Mouse (Mus musculus): ENCODE data around the gene Rims4. TPM values are rescaled to one million over a fixed set of nuclear protein-coding genes. Genes with fewer than 3 reads are reported as not detected.

Rims4 gene
- polyA plus RNA-seq, 1 experiment from 2014 or later, result 0.79 TPM

- Histone ChIP-seq H3K4me2 (replicated peaks; ENCODE audit: low read depth, low read length) (no peak overlapping the region), H3K4me3 (ENCODE audit: low read length) (no peak overlapping the region), H3K4me1 (ENCODE audit: insufficient read depth, low read length) (no peaks in the 10 kb centered on the region), H3K9me3 (ENCODE audit: low read length) (no peaks in the 10 kb centered on the region), H3K9ac (replicated peaks; ENCODE audit: low read length) (no peak overlapping the region), H3K36me3 (ENCODE audit: insufficient read depth, low read length) (no peaks in the 10 kb centered on the region), H3K27ac (ENCODE audit: low read length) (no peak overlapping the region), H3K27me3 (ENCODE audit: insufficient read depth, low read length) (no peaks in the 10 kb centered on the region)
- 54% methylated on average over 5 of the region's 5 CpGs for WGBS
- no peak for ATAC-seq (ENCODE audit: low FRiP score, low TSS enrichment)
Observed at GRCm38 (mm10) chr2:163813077-163813476, 105.4 kb downstream of the Rims4 start.

Other genes starting within 250 kb of the Rims4 start
- 11.7 and 13.3 TPM in 2 replicates for gene Ada, start 168.4 kb downstream of the Rims4 start, polyA plus RNA-seq (2015; fragmentation: Nextera tagmentation; extraction: Ambion mirVana)
- gene Ccn5, start 97.8 kb downstream of the Rims4 start, polyA plus RNA-seq (2015; fragmentation: Nextera tagmentation; extraction: Ambion mirVana), result 0.23 and 0.39 TPM in 2 replicates
- not detected in 2 replicates for gene Kcnk15, start 65.0 kb downstream of the Rims4 start, polyA plus RNA-seq (2015; fragmentation: Nextera tagmentation; extraction: Ambion mirVana)
- gene Ywhab, start 76.3 kb upstream of the Rims4 start, polyA plus RNA-seq (2015; fragmentation: Nextera tagmentation; extraction: Ambion mirVana), result 297 and 300 TPM in 2 replicates
- 1.7 and 1.8 TPM in 2 replicates for gene Pabpc1l, start 106.8 kb upstream of the Rims4 start, polyA plus RNA-seq (2015; fragmentation: Nextera tagmentation; extraction: Ambion mirVana)
- gene Stk4, start 151.6 kb upstream of the Rims4 start, polyA plus RNA-seq (2015; fragmentation: Nextera tagmentation; extraction: Ambion mirVana), result 22.8 and 25.2 TPM in 2 replicates
- 66.5 and 70.0 TPM in 2 replicates for gene Tomm34, start 152.5 kb upstream of the Rims4 start, polyA plus RNA-seq (2015; fragmentation: Nextera tagmentation; extraction: Ambion mirVana)